Mouse (Mus musculus) neural tube, embryonic 11.5 days (tissue): ENCODE measurements around the gene 5730480H06Rik. TPM values are rescaled to one million over a fixed set of nuclear protein-coding genes. Genes with fewer than 3 reads are reported as not detected.

Experiments used
- ATAC-seq: fragments of 200-750 bp; cut with Nextera tagmentation; 2 replicates; pipeline ENCODE4 v1.8.0; 2017; ENCODE audit warnings: moderate number of reproducible peaks, mild to moderate bottlenecking, moderate TSS enrichment, moderate library complexity; ENCODE audit not compliant: insufficient read depth, low FRiP score, low TSS enrichment
- DNase-seq: peaks from one replicate; pipeline ENCODE4 v3.0.0-alpha.2; 2015; ENCODE audit warnings: low spot score
- H3K27ac ChIP-seq: fragments of 300-500 bp; sonication (generic); 2 replicates; pipeline ENCODE4 v1.5.1; 2014; ENCODE audit warnings: low read depth, mild to moderate bottlenecking, low read length
- H3K27me3 ChIP-seq: fragments of 300-500 bp; sonication (generic); 2 replicates; pipeline ENCODE4 v1.6.1; 2014; ENCODE audit warnings: mild to moderate bottlenecking, low read length, mixed read lengths; ENCODE audit not compliant: control insufficient read depth, insufficient read depth
- H3K36me3 ChIP-seq: fragments of 300-500 bp; sonication (generic); 2 replicates; pipeline ENCODE4 v1.6.1; 2014; ENCODE audit warnings: mild to moderate bottlenecking, low read length, moderate library complexity, mixed read lengths; ENCODE audit not compliant: control insufficient read depth, insufficient read depth
- H3K4me1 ChIP-seq: fragments of 300-500 bp; sonication (generic); 2 replicates; pipeline ENCODE4 v1.6.1; 2014; ENCODE audit warnings: low read length, mixed read lengths; ENCODE audit not compliant: control insufficient read depth, insufficient read depth
- H3K4me2 ChIP-seq: fragments of 300-500 bp; sonication (generic); 2 replicates; pipeline ENCODE4 v1.6.1; 2014; ENCODE audit warnings: low read depth, mild to moderate bottlenecking, moderate library complexity
- H3K4me3 ChIP-seq: fragments of 300-500 bp; sonication (generic); 2 replicates; pipeline ENCODE4 v1.5.1; 2014; ENCODE audit warnings: low read depth, low read length
- H3K9ac ChIP-seq: fragments of 300-500 bp; sonication (generic); 2 replicates; pipeline ENCODE4 v1.6.1; 2014; ENCODE audit warnings: mild to moderate bottlenecking, low read length
- H3K9me3 ChIP-seq: fragments of 300-500 bp; sonication (generic); 2 replicates; pipeline ENCODE4 v1.6.1; 2016; ENCODE audit warnings: low read length; ENCODE audit not compliant: control insufficient read depth
- WGBS: fragments of 180-500 bp; shearing (Covaris S2); extraction: QIAGEN DNeasy Blood & Tissue Kit; methylation state at CpG from one replicate; pipeline ENCODE4 v1.1.7; 2014; 5-methylcytosine and 5-hydroxymethylcytosine counted together
- polyA plus RNA-seq: library from polyadenylated mRNA; unstranded; fragments of >200 nt; fragmentation: Nextera tagmentation; extraction: Ambion mirVana; gene quantifications from 2 replicates; pipeline ENCODE4 v1.2.1, GENCODE M21; 2014

5730480H06Rik gene
- 22.9 and 25.1 TPM in 2 replicates for polyA plus RNA-seq

DNA sequence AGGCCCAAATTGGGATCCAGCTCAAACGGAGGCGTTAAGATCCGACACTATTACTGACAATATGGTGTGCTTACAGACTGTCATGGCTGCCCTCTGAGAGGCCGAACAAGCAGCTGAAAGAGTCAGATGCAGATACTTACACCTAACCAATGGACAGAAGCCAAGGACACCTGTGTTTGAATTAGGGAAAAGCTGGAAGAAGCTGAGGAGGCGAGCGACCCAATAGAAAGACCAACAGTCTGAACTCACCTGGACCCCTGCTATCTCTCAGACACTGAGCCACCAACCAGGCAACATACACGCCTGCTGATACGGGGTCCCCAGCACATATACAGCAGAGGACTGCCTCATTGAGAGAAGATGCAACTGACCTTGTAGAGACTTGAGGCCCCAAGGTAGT is at the start of gene 5730480H06Rik:
Gene 5730480H06Rik (plus strand): TSS at position 301 of the 400 bp plus-strand sequence.
- no peaks in the 10 kb centered on the region for H3K36me3 ChIP-seq
- H3K27me3 ChIP-seq: no peaks in the 10 kb centered on the region
- 90% methylated on average over 8 of the region's 8 CpGs for WGBS

DNA sequence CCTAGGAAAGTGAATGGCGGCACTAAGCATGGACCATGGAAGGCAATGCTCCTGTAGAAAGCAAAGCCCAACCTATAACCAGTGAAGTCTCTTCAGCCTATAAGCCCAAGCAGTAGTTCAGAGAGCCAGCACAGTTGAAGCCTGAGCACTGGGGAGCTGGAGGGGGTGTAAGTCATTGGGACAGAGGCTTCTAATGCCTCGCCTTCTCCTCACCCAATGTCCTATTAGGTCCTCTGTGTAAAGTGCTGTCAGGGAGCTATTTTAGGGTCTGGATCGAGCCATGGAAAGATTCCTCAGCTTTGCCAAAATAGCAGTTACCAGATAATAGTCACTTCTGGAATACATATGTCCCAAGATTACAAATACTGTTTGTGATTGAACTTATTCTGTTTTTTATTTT is 26.6 kb upstream of the 5730480H06Rik start:
- Histone ChIP-seq H3K36me3 (no peaks in the 10 kb centered on the region), H3K4me2 (no peak overlapping the region), H3K9me3 (no peaks in the 10 kb centered on the region), H3K4me3 (no peak overlapping the region), H3K27me3 (no peaks in the 10 kb centered on the region), H3K4me1 (no peaks in the 10 kb centered on the region), H3K27ac (no peak overlapping the region), H3K9ac (no peak overlapping the region)
- DNase-seq: no peak
- ATAC-seq: no peak
- WGBS: 97% methylated on average over 3 of the region's 3 CpGs

More for the DNA sequence above, at the start of gene 5730480H06Rik:
- no peak within 1 kb of the TSS for H3K27ac ChIP-seq
- H3K4me3 ChIP-seq: no peak within 1 kb of the TSS
- no peak for DNase-seq
- no peaks in the 10 kb centered on the region for H3K4me1 ChIP-seq
- no peaks in the 10 kb centered on the region for H3K9me3 ChIP-seq
- ATAC-seq: no peak
- H3K9ac ChIP-seq: no peak within 1 kb of the TSS
- H3K4me2 ChIP-seq: no peak within 1 kb of the TSS

DNA sequence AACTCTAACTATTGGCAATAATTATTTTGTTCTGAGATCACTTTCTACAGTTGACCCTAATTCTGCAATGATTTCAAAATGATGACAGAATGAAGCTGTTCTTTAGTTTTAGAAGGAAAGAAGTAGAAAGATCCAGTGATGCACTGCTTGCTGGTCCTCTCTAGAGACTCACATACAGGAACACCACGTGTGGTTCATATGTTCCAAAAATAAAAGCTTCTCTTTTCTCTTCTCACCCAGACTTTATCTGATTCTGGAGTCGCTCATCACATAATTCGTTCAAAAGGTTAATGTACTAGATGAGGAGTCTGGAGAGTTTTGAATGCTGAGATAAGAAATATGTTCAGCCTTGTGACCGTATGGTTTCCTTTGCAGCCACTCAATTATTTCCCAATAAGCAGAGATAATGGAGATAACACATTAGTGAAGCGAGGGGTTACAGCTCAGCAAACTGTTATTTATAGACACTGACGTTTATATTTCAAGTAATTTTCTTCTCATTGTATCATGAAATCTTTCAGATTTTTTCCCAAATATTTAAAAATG is 12.6 kb upstream of the 5730480H06Rik start:
- ATAC-seq: no peak
- WGBS: 83% methylated on average over 6 of the region's 6 CpGs
- H3K9ac ChIP-seq: no peak overlapping the region
- H3K4me2 ChIP-seq: no peak overlapping the region
- no peaks in the 10 kb centered on the region for H3K9me3 ChIP-seq
- H3K27ac ChIP-seq: no peak overlapping the region
- H3K27me3 ChIP-seq: no peaks in the 10 kb centered on the region
- no peaks in the 10 kb centered on the region for H3K4me1 ChIP-seq
- H3K36me3 ChIP-seq: no peaks in the 10 kb centered on the region
- no peak overlapping the region for H3K4me3 ChIP-seq
- DNase-seq: no peak

DNA sequence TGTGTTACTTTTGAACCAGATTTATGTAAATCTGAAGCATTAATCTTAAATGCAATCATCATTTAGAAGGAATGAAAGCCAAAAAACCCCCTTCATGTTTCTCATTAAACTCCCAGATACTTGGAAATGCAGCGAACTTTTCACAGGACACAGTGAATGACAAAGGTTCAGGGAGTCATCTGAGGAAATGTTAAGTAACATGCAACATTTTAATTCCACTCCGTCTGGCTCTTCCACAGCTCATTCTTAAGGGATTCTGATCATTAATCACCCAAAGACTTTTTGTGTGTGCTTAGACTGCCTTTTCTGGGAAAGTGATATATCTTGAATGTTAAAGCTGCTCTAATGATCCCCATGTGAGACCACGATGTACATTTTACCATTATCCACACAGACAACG is 7.2 kb upstream of the 5730480H06Rik start:
- Histone ChIP-seq H3K27me3 (no peaks in the 10 kb centered on the region), H3K27ac (no peak overlapping the region), H3K4me1 (no peaks in the 10 kb centered on the region), H3K4me3 (no peak overlapping the region), H3K9ac (no peak overlapping the region), H3K36me3 (no peaks in the 10 kb centered on the region), H3K9me3 (no peaks in the 10 kb centered on the region), H3K4me2 (no peak overlapping the region)
- ATAC-seq (no peak), DNase-seq (no peak)
- 63% methylated on average over 4 of the region's 4 CpGs for WGBS

DNA sequence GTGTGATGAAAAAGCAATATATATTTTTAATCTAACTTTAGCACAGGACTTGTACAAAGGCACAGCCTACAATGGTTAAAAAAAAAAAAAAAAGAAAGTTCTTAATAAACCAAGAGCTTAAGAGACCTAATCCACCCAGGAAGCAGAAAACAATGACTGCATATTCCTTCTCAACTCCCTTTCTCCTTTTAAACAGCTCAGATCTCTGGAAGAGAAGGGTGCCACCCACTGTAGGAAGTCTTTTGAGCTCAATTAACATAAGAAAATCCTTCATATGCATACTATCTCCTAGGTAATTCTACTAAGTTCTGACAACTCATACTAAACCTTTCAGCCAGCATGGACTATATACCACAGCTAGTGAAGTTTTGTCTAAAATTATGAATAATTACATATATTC is 1.5 kb upstream of the 5730480H06Rik start:
- Histone ChIP-seq H3K27ac (no peak overlapping the region), H3K9me3 (no peaks in the 10 kb centered on the region), H3K4me2 (no peak overlapping the region), H3K27me3 (no peaks in the 10 kb centered on the region), H3K4me1 (no peaks in the 10 kb centered on the region), H3K36me3 (no peaks in the 10 kb centered on the region), H3K4me3 (no peak overlapping the region), H3K9ac (no peak overlapping the region)
- DNase-seq: no peak
- no peak for ATAC-seq

DNA sequence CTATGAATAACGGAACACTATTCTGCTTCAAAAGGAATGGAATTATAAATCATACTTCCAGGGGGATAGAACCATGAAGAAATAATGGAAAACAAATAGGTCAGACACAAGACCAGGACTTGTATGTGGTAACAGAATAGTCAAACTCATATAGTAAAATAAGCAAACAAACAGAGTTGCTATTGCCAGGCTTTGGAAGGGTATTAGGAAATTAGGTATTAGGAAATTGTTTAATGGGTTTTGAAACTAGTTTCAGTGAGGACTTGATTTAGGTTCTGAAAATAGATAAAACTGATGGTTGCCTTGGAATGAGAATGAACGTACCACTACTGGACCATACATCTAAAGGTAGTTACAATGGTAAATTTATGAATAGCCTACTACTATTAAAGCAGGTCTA is 2.0 kb downstream of the 5730480H06Rik start:
- Histone ChIP-seq H3K27ac (no peak overlapping the region), H3K27me3 (no peaks in the 10 kb centered on the region), H3K4me3 (no peak overlapping the region), H3K9me3 (no peaks in the 10 kb centered on the region), H3K4me1 (no peaks in the 10 kb centered on the region), H3K9ac (no peak overlapping the region), H3K36me3 (no peaks in the 10 kb centered on the region), H3K4me2 (no peak overlapping the region)
- DNase-seq (no peak), ATAC-seq (no peak)
- 86% methylated on average over 2 of the region's 2 CpGs for WGBS

DNA sequence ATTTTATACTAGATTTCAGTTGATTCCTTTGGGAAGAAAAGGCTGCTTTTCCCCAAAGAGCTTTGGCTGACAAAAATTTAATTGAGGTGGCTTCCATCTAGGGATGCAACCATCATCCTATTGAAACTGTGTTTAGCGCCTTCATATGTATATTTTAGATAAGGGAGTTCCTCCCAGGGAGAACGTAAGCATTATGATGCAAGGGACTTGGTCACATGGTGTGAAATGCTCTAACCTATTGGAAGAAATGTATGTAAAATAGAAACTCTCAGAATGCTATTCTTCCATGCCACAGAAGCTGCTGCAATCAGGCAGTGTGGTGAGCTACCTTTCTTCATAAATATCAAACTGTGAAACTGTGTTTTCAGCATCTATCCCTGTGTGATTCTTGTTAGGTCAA is 3.1 kb downstream of the 5730480H06Rik start:
- no peaks in the 10 kb centered on the region for H3K4me1 ChIP-seq
- no peak overlapping the region for H3K4me2 ChIP-seq
- H3K4me3 ChIP-seq: no peak overlapping the region
- WGBS: 89% methylated on average over 2 of the region's 2 CpGs
- H3K9ac ChIP-seq: no peak overlapping the region
- no peak for ATAC-seq
- no peaks in the 10 kb centered on the region for H3K9me3 ChIP-seq
- H3K36me3 ChIP-seq: no peaks in the 10 kb centered on the region
- H3K27ac ChIP-seq: no peak overlapping the region
- no peaks in the 10 kb centered on the region for H3K27me3 ChIP-seq
- DNase-seq: no peak

DNA sequence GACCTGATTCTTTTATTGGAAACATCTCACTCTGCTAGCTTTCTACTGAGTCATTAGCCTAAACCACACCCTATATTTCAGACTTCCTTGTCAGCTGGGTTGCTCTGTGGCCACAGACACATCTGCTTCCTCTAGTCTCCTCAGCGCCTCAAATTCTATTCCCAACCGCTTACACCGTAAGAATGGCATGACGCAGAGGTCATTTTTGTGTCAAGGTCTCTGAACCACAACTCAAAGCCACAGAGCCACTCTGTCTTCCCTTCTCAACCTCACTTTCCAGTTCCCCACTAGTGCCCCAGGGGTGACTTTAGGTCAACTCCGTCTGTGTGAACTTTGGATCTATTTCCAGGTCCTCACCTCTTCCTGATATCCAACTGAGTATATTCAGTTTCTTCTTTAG is 3.7 kb downstream of the 5730480H06Rik start:
- Histone ChIP-seq H3K4me1 (no peaks in the 10 kb centered on the region), H3K36me3 (no peaks in the 10 kb centered on the region), H3K9ac (no peak overlapping the region), H3K9me3 (no peaks in the 10 kb centered on the region), H3K27ac (no peak overlapping the region), H3K4me2 (no peak overlapping the region), H3K27me3 (no peaks in the 10 kb centered on the region), H3K4me3 (no peak overlapping the region)
- no peak for ATAC-seq
- 40% methylated on average over 5 of the region's 5 CpGs for WGBS
- peak; percentile 15 for DNase-seq

DNA sequence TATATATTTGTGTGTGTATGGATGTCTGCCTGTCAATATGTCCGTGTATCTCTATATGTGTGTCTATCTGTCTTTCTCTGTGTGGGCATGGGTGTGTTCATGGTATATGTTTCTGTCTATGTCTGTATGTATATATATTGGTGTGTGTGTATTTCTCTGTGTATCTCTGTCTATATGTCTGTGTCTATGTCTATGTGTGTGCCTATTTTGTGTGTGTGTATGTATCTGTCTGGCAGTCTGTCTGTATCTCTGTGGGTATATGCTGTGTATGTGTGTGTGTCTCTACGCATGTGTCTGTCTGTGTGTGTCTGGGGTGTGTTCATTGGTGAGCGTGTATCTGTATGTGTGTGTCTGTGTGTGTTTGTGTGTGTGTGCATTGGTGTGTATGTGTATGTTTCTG is 5.7 kb downstream of the 5730480H06Rik start:
- Histone ChIP-seq H3K4me2 (no peak overlapping the region), H3K36me3 (no peaks in the 10 kb centered on the region), H3K4me1 (no peaks in the 10 kb centered on the region), H3K9me3 (no peaks in the 10 kb centered on the region), H3K9ac (no peak overlapping the region), H3K27ac (no peak overlapping the region), H3K27me3 (no peaks in the 10 kb centered on the region), H3K4me3 (no peak overlapping the region)
- no peak for ATAC-seq
- WGBS: 90% methylated on average over 3 of the region's 3 CpGs
- no peak for DNase-seq
